Mouse (Mus musculus): Measurements from ENCODE around the gene Exoc6. TPM values are rescaled to one million over a fixed set of nuclear protein-coding genes. Genes with fewer than 3 reads are reported as not detected.
A peak's percentile ranks its signal among the peaks of the same experiment; 100 is the strongest.

The Exoc6 gene
- polyA plus RNA-seq, 2 experiments, result 5.3 to 8.8 TPM

DNA sequence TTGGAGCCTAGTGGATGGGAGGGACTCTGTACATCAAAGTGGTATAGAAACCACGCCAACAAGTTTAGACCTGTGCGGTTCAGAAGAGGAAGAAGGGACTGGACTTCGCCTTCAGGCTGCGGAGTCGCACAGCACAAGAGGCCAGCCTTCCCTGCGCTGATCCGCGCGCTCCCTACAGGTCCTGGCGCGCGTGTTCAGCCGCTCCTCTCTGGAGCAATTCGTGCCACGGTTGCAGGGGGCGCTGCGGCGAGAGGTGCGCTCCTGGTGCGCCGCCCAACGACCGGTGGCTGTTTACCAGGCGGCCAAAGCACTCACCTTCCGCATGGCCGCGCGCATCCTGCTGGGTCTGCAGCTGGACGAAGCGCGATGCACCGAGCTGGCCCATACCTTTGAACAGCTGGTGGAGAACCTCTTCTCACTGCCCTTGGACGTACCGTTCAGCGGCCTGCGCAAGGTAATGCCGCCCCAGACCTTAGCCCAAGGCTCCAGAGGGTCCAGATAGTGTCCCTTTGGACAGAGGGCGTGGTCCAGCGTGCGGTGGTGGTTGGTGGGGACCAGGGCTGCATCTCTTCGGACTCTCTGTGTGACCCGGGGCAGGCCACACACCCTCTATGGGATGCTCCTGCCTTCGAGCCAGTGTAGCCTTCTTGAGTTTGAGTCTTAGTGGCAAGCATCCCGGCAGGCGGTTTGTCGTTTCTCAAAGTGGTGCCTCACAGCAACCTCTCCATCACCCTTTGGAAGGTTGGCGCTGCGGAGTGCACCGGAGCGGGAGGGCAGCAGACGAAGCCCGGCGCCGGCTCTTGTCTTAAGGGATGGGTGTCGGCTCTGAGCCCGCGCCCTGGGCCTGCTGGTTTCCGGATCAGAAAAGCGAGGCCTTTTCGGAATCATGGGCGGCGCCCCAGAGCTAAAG lies 137.0 kb downstream of the Exoc6 start:
- WGBS, result 1% methylated on average over 57 of the region's 62 CpGs
- no peak for TF ChIP-seq POLR2A (IDR thresholded peaks at IDR 0.05; ENCODE audit: borderline replicate concordance, extremely low read depth, insufficient read depth, insufficient read length)
- H3K4me3 ChIP-seq (replicated peaks; ENCODE audit: low read length), result peak overlapping the region; percentile 12; the same call in 1 of the 2 replicates
- no peaks in the 10 kb centered on the region for H3K9me3 ChIP-seq (ENCODE audit: control insufficient read depth, low read length)
- ATAC-seq (ENCODE audit: low FRiP score, low read depth), result no peak
- H3K27me3 ChIP-seq (ENCODE audit: control insufficient read depth, insufficient read depth, low read length), result peaks cover 97% of the 10 kb centered on the region
- DNase-seq (ENCODE audit: low spot score), result no peak
- no peak overlapping the region for H3K9ac ChIP-seq (ENCODE audit: low read depth, low read length, severe bottlenecking)
- H3K36me3 ChIP-seq (ENCODE audit: control insufficient read depth, insufficient read depth, low read length), result no peaks in the 10 kb centered on the region
- H3K4me1 ChIP-seq (ENCODE audit: control insufficient read depth, insufficient read depth, low read length), result peaks cover 8% of the 10 kb centered on the region; the same call in 1 of the 2 replicates
- H3K27ac ChIP-seq (replicated peaks; ENCODE audit: low read depth, low read length), result no peak overlapping the region
- H3K4me2 ChIP-seq (replicated peaks; ENCODE audit: low read depth, low read length, severe bottlenecking), result peak overlapping the region; percentile 22

DNA sequence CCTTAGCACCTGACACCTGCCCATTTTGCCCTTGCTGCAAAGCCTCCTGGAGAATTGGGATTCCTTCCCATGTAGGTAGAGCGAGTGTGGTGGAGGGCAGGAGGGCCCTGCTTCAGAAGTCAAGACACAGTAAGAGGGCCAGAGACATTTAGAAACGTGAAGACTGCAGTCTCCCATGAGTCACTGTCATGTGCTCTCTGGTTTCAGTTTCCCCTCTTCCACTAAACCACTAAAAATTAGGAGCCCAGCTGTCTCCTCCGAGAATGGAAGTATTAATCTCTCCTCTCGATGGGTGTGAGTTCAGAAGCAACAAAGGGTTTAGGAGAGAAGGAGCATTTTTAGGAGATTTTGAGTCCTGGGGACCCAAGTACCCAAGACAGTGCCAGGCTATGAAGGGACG lies 139.3 kb downstream of the Exoc6 start:
- WGBS, result 23% methylated on average over 5 of the region's 5 CpGs
- no peak for DNase-seq (ENCODE audit: low spot score)
- no peak for ATAC-seq (ENCODE audit: low FRiP score, low read depth)

GRCm38 (mm10) chr19:37690716-37691115 lies 140.5 kb downstream of the Exoc6 start:
- H3K4me3 ChIP-seq (replicated peaks; ENCODE audit: low read length), result no peak overlapping the region; the same call in 1 of the 2 replicates
- no peaks in the 10 kb centered on the region for H3K9me3 ChIP-seq (ENCODE audit: control insufficient read depth, low read length)
- no peak overlapping the region for H3K27ac ChIP-seq (replicated peaks; ENCODE audit: low read depth, low read length)
- H3K36me3 ChIP-seq (ENCODE audit: control insufficient read depth, insufficient read depth, low read length), result no peaks in the 10 kb centered on the region
- WGBS, result 3% methylated on average over 29 of the region's 29 CpGs
- no peak for TF ChIP-seq POLR2A (IDR thresholded peaks at IDR 0.05; ENCODE audit: borderline replicate concordance, extremely low read depth, insufficient read depth, insufficient read length)
- no peak overlapping the region for H3K9ac ChIP-seq (ENCODE audit: low read depth, low read length, severe bottlenecking)
- 0 out of 2 replicates have a peak overlapping the region, but pooled peaks have one; percentile 26 for H3K4me2 ChIP-seq (replicated peaks; ENCODE audit: low read depth, low read length, severe bottlenecking)
- H3K4me1 ChIP-seq (ENCODE audit: control insufficient read depth, insufficient read depth, low read length), result peaks cover 11% of the 10 kb centered on the region; the same call in 1 of the 2 replicates
- H3K27me3 ChIP-seq (ENCODE audit: control insufficient read depth, insufficient read depth, low read length), result peaks cover 100% of the 10 kb centered on the region
- ATAC-seq (ENCODE audit: low FRiP score, low read depth), result no peak; the same call in 1 of the 2 replicates
- no peak for DNase-seq (ENCODE audit: low spot score)

More for the DNA sequence above, 139.3 kb downstream of the Exoc6 start:
- Histone ChIP-seq H3K4me1 (ENCODE audit: control insufficient read depth, insufficient read depth, low read length) (peaks cover 10% of the 10 kb centered on the region; the same call in 1 of the 2 replicates), H3K4me2 (replicated peaks; ENCODE audit: low read depth, low read length, severe bottlenecking) (no peak overlapping the region), H3K27ac (replicated peaks; ENCODE audit: low read depth, low read length) (no peak overlapping the region), H3K36me3 (ENCODE audit: control insufficient read depth, insufficient read depth, low read length) (no peaks in the 10 kb centered on the region), H3K4me3 (replicated peaks; ENCODE audit: low read length) (no peak overlapping the region), H3K9ac (ENCODE audit: low read depth, low read length, severe bottlenecking) (no peak overlapping the region), H3K27me3 (ENCODE audit: control insufficient read depth, insufficient read depth, low read length) (peaks cover 100% of the 10 kb centered on the region), H3K9me3 (ENCODE audit: control insufficient read depth, low read length) (no peaks in the 10 kb centered on the region)
- TF ChIP-seq POLR2A (IDR thresholded peaks at IDR 0.05; ENCODE audit: borderline replicate concordance, extremely low read depth, insufficient read depth, insufficient read length), result no peak

DNA sequence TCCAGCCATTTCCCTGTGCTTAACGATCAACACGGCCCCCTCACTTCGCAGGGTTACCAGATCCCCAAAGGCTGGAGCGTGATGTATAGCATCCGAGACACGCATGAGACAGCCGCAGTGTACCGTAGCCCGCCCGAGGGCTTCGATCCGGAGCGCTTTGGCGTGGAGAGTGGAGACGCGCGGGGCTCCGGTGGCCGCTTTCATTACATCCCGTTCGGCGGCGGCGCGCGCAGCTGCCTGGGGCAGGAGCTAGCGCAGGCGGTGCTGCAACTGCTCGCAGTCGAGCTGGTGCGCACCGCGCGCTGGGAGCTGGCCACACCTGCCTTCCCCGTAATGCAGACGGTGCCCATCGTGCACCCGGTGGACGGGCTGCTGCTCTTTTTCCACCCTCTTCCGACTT lies 142.7 kb downstream of the Exoc6 start:
- Histone ChIP-seq H3K9me3 (ENCODE audit: control insufficient read depth, low read length) (no peaks in the 10 kb centered on the region), H3K36me3 (ENCODE audit: control insufficient read depth, insufficient read depth, low read length) (no peaks in the 10 kb centered on the region), H3K4me3 (replicated peaks; ENCODE audit: low read length) (peak overlapping the region; percentile 38), H3K4me2 (replicated peaks; ENCODE audit: low read depth, low read length, severe bottlenecking) (peak overlapping the region; percentile 66), H3K27ac (replicated peaks; ENCODE audit: low read depth, low read length) (no peak overlapping the region), H3K4me1 (ENCODE audit: control insufficient read depth, insufficient read depth, low read length) (peaks cover 21% of the 10 kb centered on the region), H3K27me3 (ENCODE audit: control insufficient read depth, insufficient read depth, low read length) (peaks cover 100% of the 10 kb centered on the region), H3K9ac (ENCODE audit: low read depth, low read length, severe bottlenecking) (peak overlapping the region; percentile 26; the same call in 1 of the 2 replicates)
- under 1% methylated on average over 40 of the region's 40 CpGs for WGBS
- no peak for TF ChIP-seq POLR2A (IDR thresholded peaks at IDR 0.05; ENCODE audit: borderline replicate concordance, extremely low read depth, insufficient read depth, insufficient read length)
- DNase-seq (ENCODE audit: low spot score) (peak; percentile 35), ATAC-seq (ENCODE audit: low FRiP score, low read depth) (peak; percentile 56; the same call in 1 of the 2 replicates)

DNA sequence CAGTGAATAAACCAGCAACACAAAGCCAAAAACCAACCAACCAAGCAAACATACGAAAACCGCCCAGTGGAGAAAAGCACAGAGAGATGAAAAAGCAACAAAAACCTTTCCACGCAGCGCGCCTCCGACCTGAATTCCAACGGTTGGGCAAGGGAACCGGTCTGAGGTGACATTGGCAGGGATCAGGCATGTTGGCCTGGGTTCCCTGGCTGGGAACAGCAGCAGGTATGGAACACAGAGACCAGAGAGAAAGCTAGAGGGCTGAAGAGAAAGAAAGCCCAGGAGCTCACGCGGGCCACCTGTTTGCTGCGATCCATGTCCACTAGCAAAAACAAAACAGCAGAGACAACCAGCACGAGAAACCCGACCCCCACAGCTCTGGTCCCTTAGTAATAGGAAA lies 144.9 kb downstream of the Exoc6 start:
- 28% methylated on average over 13 of the region's 13 CpGs for WGBS
- ATAC-seq (ENCODE audit: low FRiP score, low read depth), result no peak

More for the DNA sequence above, 144.9 kb downstream of the Exoc6 start:
- no peak for TF ChIP-seq POLR2A (IDR thresholded peaks at IDR 0.05; ENCODE audit: borderline replicate concordance, extremely low read depth, insufficient read depth, insufficient read length)
- no peak overlapping the region for H3K9ac ChIP-seq (ENCODE audit: low read depth, low read length, severe bottlenecking)
- H3K27me3 ChIP-seq (ENCODE audit: control insufficient read depth, insufficient read depth, low read length), result peaks cover 100% of the 10 kb centered on the region
- no peak overlapping the region for H3K4me3 ChIP-seq (replicated peaks; ENCODE audit: low read length)
- DNase-seq (ENCODE audit: low spot score), result no peak
- H3K4me1 ChIP-seq (ENCODE audit: control insufficient read depth, insufficient read depth, low read length), result peaks cover 34% of the 10 kb centered on the region
- H3K9me3 ChIP-seq (ENCODE audit: control insufficient read depth, low read length), result no peaks in the 10 kb centered on the region
- H3K4me2 ChIP-seq (replicated peaks; ENCODE audit: low read depth, low read length, severe bottlenecking), result no peak overlapping the region
- no peak overlapping the region for H3K27ac ChIP-seq (replicated peaks; ENCODE audit: low read depth, low read length)
- no peaks in the 10 kb centered on the region for H3K36me3 ChIP-seq (ENCODE audit: control insufficient read depth, insufficient read depth, low read length)

All from limb, embryonic 14.5 days (tissue).